Mouse (Mus musculus) embryo, embryonic 10.5 days (tissue): ENCODE measurements at regions not wholly inside any gene's neighbourhood (a gene's known extent, or its start where the extent isn't known, plus 50 kb on each side); places are given as distances from the start of the nearest gene placed in this dataset.

Experiments used
- DNase-seq: peaks from one replicate; pipeline ENCODE4 v3.0.0-alpha.2; 2015; ENCODE audit warnings: low spot score

- DNase-seq, result peak; percentile 4
Measured at GRCm38 (mm10) chr15:18189622-18190308, 629.0 kb upstream of the Cdh10 start.

GRCm38 (mm10) chr15:18190490-18190889, 628.3 kb upstream of the Cdh10 start:
- no peak for DNase-seq

GRCm38 (mm10) chr15:18211102-18211501, 607.6 kb upstream of the Cdh10 start:
- DNase-seq, result no peak

DNA sequence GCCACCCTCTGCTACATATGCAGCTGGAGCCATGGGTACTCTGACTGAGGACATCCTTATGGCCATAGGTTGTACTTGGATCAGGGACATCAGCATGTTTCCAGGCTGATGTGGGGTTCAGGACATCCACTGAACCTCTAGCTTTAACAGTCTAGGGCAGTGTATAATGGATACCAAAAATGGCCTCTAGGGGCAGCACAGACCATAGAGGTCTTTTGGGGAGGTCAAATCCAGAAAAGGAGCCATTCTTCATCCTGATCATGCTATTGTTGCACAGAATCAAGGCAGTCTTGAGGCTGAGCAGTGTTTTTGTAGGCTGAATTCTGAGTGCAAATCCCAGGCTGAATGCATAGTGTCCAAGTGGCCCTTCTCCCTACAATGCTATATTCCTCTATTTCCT, 598.8 kb upstream of the Cdh10 start:
- DNase-seq, result no peak
